Mouse (Mus musculus): ENCODE data around the gene Kyat3. TPM values are rescaled to one million over a fixed set of nuclear protein-coding genes. Genes with fewer than 3 reads are reported as not detected.

Gene Kyat3
- polyA plus RNA-seq (2012; rRNA removed) (9.4 and 10.0 TPM in 2 replicates), polyA plus RNA-seq (2014; fragmentation: Nextera tagmentation; extraction: Ambion mirVana) (14.6 and 19.6 TPM in 2 replicates)

DNA sequence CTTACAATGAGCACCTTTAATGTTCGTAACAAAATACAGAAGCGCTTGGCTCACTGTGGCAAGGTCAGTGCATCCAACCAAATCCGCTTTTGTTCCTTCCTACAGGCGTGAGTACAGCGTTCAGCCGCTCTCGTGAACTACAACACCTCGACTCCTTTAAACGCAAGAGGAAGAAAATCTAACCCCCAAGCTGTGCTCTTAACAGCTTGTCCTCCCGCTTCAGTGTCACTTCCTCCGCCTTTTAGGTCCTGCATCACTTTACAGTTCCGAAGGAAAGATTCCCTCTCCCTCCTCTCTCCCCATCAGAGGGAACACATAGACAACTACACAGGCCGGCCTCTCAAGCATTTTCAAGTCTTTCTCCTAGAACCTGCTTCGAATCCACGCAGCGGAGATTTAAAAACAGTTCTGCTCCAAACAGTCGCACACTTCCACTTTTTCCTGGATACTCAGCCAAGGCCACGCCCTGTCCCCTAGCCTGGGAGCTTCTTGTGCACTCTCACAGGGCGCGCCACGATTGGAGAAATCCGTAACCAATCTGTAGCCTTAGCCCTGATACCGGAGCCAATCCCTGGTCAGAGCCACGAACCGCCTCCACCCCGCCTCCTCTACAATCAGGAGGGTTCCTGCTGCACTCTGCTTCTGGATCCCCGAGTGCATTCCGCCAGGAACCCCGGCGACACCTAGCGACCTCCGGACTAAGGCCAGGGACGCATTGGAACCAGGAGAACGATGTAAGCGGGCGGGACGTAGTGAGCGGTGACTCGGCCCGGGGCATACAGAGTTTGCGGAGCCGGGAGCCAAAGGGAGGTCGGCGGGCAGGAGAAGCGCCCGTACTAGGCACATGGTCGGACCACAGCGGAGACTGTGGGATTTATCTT lies at the start of gene Kyat3:
Gene Kyat3, plus strand, starts transcription at position 610 of the 881 bp plus-strand sequence.
- H3K4me2 ChIP-seq (replicated peaks; ENCODE audit: low read depth, low read length, severe bottlenecking): peak within 1 kb of the TSS; percentile 65
- no peaks in the 10 kb centered on the region for H3K27me3 ChIP-seq (ENCODE audit: control insufficient read depth, insufficient read depth, low read length)
- peaks cover 6% of the 10 kb centered on the region for H3K4me1 ChIP-seq (ENCODE audit: control insufficient read depth, insufficient read depth, low read length)
- H3K27ac ChIP-seq (replicated peaks; ENCODE audit: low read depth, low read length): no peak within 1 kb of the TSS
- peak within 1 kb of the TSS; percentile 52 for H3K9ac ChIP-seq (ENCODE audit: low read depth, low read length, severe bottlenecking)
- 0 out of 2 replicates have a peak, but pooled peaks have one; percentile 19 for TF ChIP-seq POLR2A (IDR thresholded peaks at IDR 0.05; ENCODE audit: borderline replicate concordance, extremely low read depth, insufficient read depth, insufficient read length)
- WGBS: under 1% methylated on average over 48 of the region's 48 CpGs
- DNase-seq (ENCODE audit: low spot score) (peak; percentile 97), ATAC-seq (ENCODE audit: low FRiP score, low read depth) (peak; percentile 100)
- H3K9me3 ChIP-seq (ENCODE audit: control insufficient read depth, low read length): no peaks in the 10 kb centered on the region
- H3K4me3 ChIP-seq (replicated peaks; ENCODE audit: low read length): peak within 1 kb of the TSS; percentile 42
- H3K36me3 ChIP-seq (ENCODE audit: control insufficient read depth, insufficient read depth, low read length): no peaks in the 10 kb centered on the region

DNA sequence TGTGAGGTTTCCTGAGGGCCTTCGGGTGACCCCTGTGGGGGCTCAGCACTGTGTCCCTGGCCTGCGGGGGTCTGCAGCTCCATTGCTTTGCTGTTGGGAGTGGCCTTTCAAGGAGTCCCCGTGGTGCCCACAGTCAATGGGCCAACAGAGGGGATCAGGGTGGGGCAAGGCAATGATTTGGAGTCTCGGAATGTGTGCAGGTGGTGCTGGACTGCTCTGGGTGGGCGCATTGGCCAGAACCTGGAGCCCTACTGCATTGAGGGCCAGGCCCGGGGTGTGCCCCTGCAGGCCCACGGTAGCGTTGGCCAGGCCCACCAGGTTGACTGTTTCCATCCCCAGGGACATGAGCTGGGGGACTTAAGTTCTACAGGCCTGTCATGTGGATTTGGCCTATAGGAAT lies 36.1 kb upstream of the Kyat3 start:
- TF ChIP-seq POLR2A (IDR thresholded peaks at IDR 0.05; ENCODE audit: borderline replicate concordance, extremely low read depth, insufficient read depth, insufficient read length): no peak
- no peak for ATAC-seq (ENCODE audit: low FRiP score, low read depth)
- WGBS: 88% methylated on average over 7 of the region's 8 CpGs

DNA sequence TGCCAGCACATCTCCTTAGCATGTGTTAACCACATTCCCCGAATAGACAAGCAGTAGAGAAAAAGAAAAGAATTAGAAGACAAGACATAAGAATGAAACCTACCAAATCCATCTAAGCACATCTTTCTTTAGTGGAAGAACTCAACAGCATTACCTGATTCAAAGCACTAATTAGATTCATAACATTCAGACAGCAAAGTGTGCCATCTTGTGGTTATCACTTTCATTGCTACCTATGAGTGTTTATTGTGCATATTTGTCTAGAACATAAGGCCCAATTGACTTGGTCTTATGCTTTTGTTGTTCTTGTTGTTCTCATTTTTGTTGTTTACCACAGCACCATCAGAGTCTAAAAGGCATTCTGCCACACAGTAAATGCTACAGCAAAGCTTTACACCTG lies 26.2 kb upstream of the Kyat3 start:
- no peak overlapping the region for H3K4me3 ChIP-seq (replicated peaks; ENCODE audit: low read length)
- H3K4me1 ChIP-seq (ENCODE audit: control insufficient read depth, insufficient read depth, low read length): no peaks in the 10 kb centered on the region
- no peak overlapping the region for H3K27ac ChIP-seq (replicated peaks; ENCODE audit: low read depth, low read length)
- no peak for TF ChIP-seq POLR2A (IDR thresholded peaks at IDR 0.05; ENCODE audit: borderline replicate concordance, extremely low read depth, insufficient read depth, insufficient read length)
- no peaks in the 10 kb centered on the region for H3K9me3 ChIP-seq (ENCODE audit: control insufficient read depth, low read length)
- no peak overlapping the region for H3K4me2 ChIP-seq (replicated peaks; ENCODE audit: low read depth, low read length, severe bottlenecking)
- 70% methylated on average over 1 of the region's 1 CpGs for WGBS
- ATAC-seq (ENCODE audit: low FRiP score, low read depth) (no peak), DNase-seq (ENCODE audit: low spot score) (no peak)
- H3K27me3 ChIP-seq (ENCODE audit: control insufficient read depth, insufficient read depth, low read length): no peaks in the 10 kb centered on the region
- no peak overlapping the region for H3K9ac ChIP-seq (ENCODE audit: low read depth, low read length, severe bottlenecking)
- H3K36me3 ChIP-seq (ENCODE audit: control insufficient read depth, insufficient read depth, low read length): no peaks in the 10 kb centered on the region

More for the DNA sequence above, 36.1 kb upstream of the Kyat3 start:
- no peaks in the 10 kb centered on the region for H3K27me3 ChIP-seq (ENCODE audit: control insufficient read depth, insufficient read depth, low read length)
- no peak overlapping the region for H3K9ac ChIP-seq (ENCODE audit: low read depth, low read length, severe bottlenecking)
- no peaks in the 10 kb centered on the region for H3K36me3 ChIP-seq (ENCODE audit: control insufficient read depth, insufficient read depth, low read length)
- H3K4me3 ChIP-seq (replicated peaks; ENCODE audit: low read length): no peak overlapping the region
- no peaks in the 10 kb centered on the region for H3K4me1 ChIP-seq (ENCODE audit: control insufficient read depth, insufficient read depth, low read length)
- DNase-seq (ENCODE audit: low spot score): no peak
- no peak overlapping the region for H3K27ac ChIP-seq (replicated peaks; ENCODE audit: low read depth, low read length)
- no peak overlapping the region for H3K4me2 ChIP-seq (replicated peaks; ENCODE audit: low read depth, low read length, severe bottlenecking)
- no peaks in the 10 kb centered on the region for H3K9me3 ChIP-seq (ENCODE audit: control insufficient read depth, low read length)

DNA sequence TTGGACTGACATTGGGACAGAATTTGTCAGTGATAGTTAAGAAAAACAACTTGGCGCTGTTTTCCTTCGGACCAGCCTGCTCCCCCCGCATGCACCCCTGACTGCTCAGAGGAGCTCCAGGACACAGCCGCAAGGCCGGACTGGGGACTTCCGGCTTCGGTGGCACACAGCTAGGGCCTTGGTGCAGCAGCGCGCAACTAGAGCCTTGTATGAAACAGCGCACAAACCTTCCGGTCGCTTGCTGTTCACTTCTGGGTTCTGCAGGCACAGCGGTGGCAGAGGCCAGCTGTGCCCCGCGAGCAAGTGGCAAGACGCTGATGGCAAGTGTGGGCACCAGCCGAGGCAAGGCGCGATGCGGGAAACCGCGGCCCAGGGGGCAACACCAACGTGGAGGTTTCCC lies 12.9 kb upstream of the Kyat3 start:
- DNase-seq (ENCODE audit: low spot score) (no peak), ATAC-seq (ENCODE audit: low FRiP score, low read depth) (no peak)
- H3K27ac ChIP-seq (replicated peaks; ENCODE audit: low read depth, low read length): no peak overlapping the region
- H3K4me2 ChIP-seq (replicated peaks; ENCODE audit: low read depth, low read length, severe bottlenecking): peak overlapping the region; percentile 34
- no peaks in the 10 kb centered on the region for H3K27me3 ChIP-seq (ENCODE audit: control insufficient read depth, insufficient read depth, low read length)
- no peaks in the 10 kb centered on the region for H3K9me3 ChIP-seq (ENCODE audit: control insufficient read depth, low read length)
- H3K4me1 ChIP-seq (ENCODE audit: control insufficient read depth, insufficient read depth, low read length): no peaks in the 10 kb centered on the region
- no peaks in the 10 kb centered on the region for H3K36me3 ChIP-seq (ENCODE audit: control insufficient read depth, insufficient read depth, low read length)
- H3K4me3 ChIP-seq (replicated peaks; ENCODE audit: low read length): no peak overlapping the region
- no peak for TF ChIP-seq POLR2A (IDR thresholded peaks at IDR 0.05; ENCODE audit: borderline replicate concordance, extremely low read depth, insufficient read depth, insufficient read length)
- no peak overlapping the region for H3K9ac ChIP-seq (ENCODE audit: low read depth, low read length, severe bottlenecking)
- 63% methylated on average over 23 of the region's 23 CpGs for WGBS

DNA sequence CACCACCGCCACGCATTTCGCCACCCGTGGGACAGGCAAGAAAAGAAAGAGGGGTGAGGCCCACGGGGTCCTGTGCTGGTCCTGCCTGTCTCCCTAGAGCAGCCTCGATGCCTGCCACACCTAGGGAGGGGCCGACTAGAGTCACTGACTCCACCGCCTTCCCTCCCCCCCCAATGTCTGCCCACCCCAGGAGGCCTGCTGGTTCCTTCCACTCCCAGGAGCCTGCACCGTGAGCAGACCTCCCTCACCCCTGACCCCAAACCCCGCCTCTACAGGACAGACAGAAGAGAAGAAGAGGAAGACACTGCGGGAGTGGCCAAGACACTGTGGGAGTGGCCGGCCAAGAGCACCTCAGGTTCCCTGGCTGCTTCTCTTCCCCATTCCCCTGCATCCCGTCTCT lies 12.5 kb upstream of the Kyat3 start:
- no peak overlapping the region for H3K9ac ChIP-seq (ENCODE audit: low read depth, low read length, severe bottlenecking)
- no peaks in the 10 kb centered on the region for H3K9me3 ChIP-seq (ENCODE audit: control insufficient read depth, low read length)
- H3K27ac ChIP-seq (replicated peaks; ENCODE audit: low read depth, low read length): no peak overlapping the region
- H3K4me3 ChIP-seq (replicated peaks; ENCODE audit: low read length): no peak overlapping the region
- no peak for DNase-seq (ENCODE audit: low spot score)
- no peak for ATAC-seq (ENCODE audit: low FRiP score, low read depth)
- H3K36me3 ChIP-seq (ENCODE audit: control insufficient read depth, insufficient read depth, low read length): no peaks in the 10 kb centered on the region
- H3K4me2 ChIP-seq (replicated peaks; ENCODE audit: low read depth, low read length, severe bottlenecking): peak overlapping the region; percentile 34
- H3K27me3 ChIP-seq (ENCODE audit: control insufficient read depth, insufficient read depth, low read length): no peaks in the 10 kb centered on the region
- WGBS: 31% methylated on average over 10 of the region's 13 CpGs
- no peaks in the 10 kb centered on the region for H3K4me1 ChIP-seq (ENCODE audit: control insufficient read depth, insufficient read depth, low read length)
- no peak for TF ChIP-seq POLR2A (IDR thresholded peaks at IDR 0.05; ENCODE audit: borderline replicate concordance, extremely low read depth, insufficient read depth, insufficient read length)

All from limb, embryonic 14.5 days (tissue).